In the genomic region with DNA sequence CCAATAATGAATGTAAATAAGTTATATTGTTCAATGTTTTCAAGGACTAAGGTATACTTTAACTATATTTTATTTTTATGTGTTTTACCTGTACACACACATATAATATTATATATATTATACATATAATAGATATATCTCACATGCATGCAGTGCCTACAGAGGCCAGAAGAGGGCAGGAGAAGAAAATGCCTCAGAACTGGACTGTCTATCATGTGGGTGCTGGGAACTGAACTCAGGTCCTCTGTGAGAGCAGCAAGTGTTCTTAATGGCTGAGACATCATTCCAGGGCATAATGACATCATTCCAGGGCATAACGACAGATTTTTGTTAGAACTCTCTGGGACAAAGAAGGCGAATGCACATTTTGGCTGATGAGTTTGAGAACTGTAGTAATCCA, we compare ENCODE assay signal across 16 mouse cellular contexts. TPM values are rescaled to one million over a fixed set of nuclear protein-coding genes. Genes with fewer than 3 reads are reported as not detected.
DNase-seq lines count a peak whose midpoint lies in the region; ATAC-seq and TF ChIP-seq lines count a peak whose summit lies in the region.
"Had no signal": no experiment of that assay in that cellular context is flagged by ENCODE, and none has a peak within 500 bp of the region (broad histone marks: within the 10 kb centered on the region; RNA-seq: fewer than 3 reads in every experiment).

No protein-coding gene starts in this region.

- intact Hi-C loops in gastrocnemius, adult 2 months (cut with DNase I) = loop anchor here (5.0 kb wide), 1 partner anchor 90 kb away; no protein-coding TSS in a partner anchor
- intact Hi-C loops in left cerebral cortex, adult 2 months (cut with DNase I) = no loop called here
- intact Hi-C loops in left cerebral cortex, postnatal 25 days (cut with DNase I) = loop anchor here (5.0 kb wide), 2 partner anchors 45 to 75 kb away; a partner anchor contains a TSS

- no peak overlapping the region for H3K4me3 ChIP-seq in gastrocnemius, adult 2 months
- no peak overlapping the region for H3K4me3 ChIP-seq in left cerebral cortex, adult 2 months
- peak overlapping the region; percentile 96; the same call in 1 of the 2 replicates for H3K4me3 ChIP-seq in neural tube, embryonic 13.5 days
- H3K4me3 ChIP-seq: erythroblast, embryonic 14.5 days; stomach, embryonic 15.5 days had no signal

- no peak for DNase-seq in gastrocnemius, adult 2 months
- DNase-seq in gastrocnemius, postnatal 4 days (ENCODE audit: low spot score in 2 of 2) = no peak
- DNase-seq in left cerebral cortex, adult 2 months (ENCODE audit: extremely low spot score in 1 of 2, low spot score in 2 of 2) = no peak
- no peak for DNase-seq in left cerebral cortex, postnatal 25 days (ENCODE audit: low spot score in 2 of 2)
- no peak for DNase-seq in neural tube, embryonic 10.5 days (ENCODE audit: extremely low spot score, low spot score)
- DNase-seq in layer of hippocampus, postnatal 25 days (ENCODE audit: extremely low spot score in 1 of 2, low spot score in 1 of 2) = no peak
- DNase-seq: cerebellum, adult 18-20 months; kidney, postnatal 14 days; lung, adult 2 months; retina, postnatal 1 day; thymus, postnatal 4 days had no signal

- H3K4me1 ChIP-seq in neural tube, embryonic 13.5 days (replicated peaks) = peaks cover 64% of the 10 kb centered on the region

- H3K9me3 ChIP-seq in neural tube, embryonic 13.5 days = no peaks in the 10 kb centered on the region
- H3K9me3 ChIP-seq: neural tube, embryonic 15.5 days; stomach, embryonic 15.5 days had no signal

- H3K27me3 ChIP-seq in neural tube, embryonic 13.5 days = no peaks in the 10 kb centered on the region
- H3K27me3 ChIP-seq: neural tube, embryonic 15.5 days; stomach, embryonic 15.5 days had no signal

- H3K9ac ChIP-seq in neural tube, embryonic 13.5 days = no peak overlapping the region
- H3K9ac ChIP-seq: stomach, embryonic 15.5 days had no signal

- ATAC-seq in neural tube, embryonic 13.5 days (ENCODE audit: low read depth) = no peak
- ATAC-seq: inflammation-experienced regulatory T-cells, adult 6 months had no signal

- 0 out of 2 replicates have a peak overlapping the region, but pooled peaks have one; percentile 1 for H3K4me2 ChIP-seq in neural tube, embryonic 13.5 days
- H3K4me2 ChIP-seq: stomach, embryonic 15.5 days had no signal

- 95% methylated on average over 2 of the region's 2 CpGs for WGBS in neural tube, embryonic 13.5 days

- peaks cover 3% of the 10 kb centered on the region; the same call in 1 of the 2 replicates for H3K36me3 ChIP-seq in neural tube, embryonic 13.5 days
- H3K36me3 ChIP-seq: neural tube, embryonic 15.5 days; stomach, embryonic 15.5 days had no signal

- TF ChIP-seq CTCF in gastrocnemius, adult 2 months (IDR thresholded peaks at IDR 0.05) = peak; percentile 39
- peak; percentile 49 for TF ChIP-seq CTCF in left cerebral cortex, adult 2 months (IDR thresholded peaks at IDR 0.05)

- no peak overlapping the region for H3K27ac ChIP-seq in gastrocnemius, adult 2 months
- H3K27ac ChIP-seq in left cerebral cortex, adult 2 months = no peak overlapping the region
- H3K27ac ChIP-seq in neural tube, embryonic 13.5 days (replicated peaks) = no peak overlapping the region
- H3K27ac ChIP-seq: neural tube, embryonic 15.5 days; stomach, embryonic 15.5 days had no signal

RNA-seq across cellular contexts. Expression of a gene that starts 2.6 kb away (rescaled TPM):
- under 1 TPM; 0.38 to 0.98 TPM for total RNA-seq in gastrocnemius, adult 2 months (2021)
- total RNA-seq in gastrocnemius, postnatal 4 days (2021) = 1 to 10 TPM; 6.3 to 7.8 TPM
- 100 to 1,000 TPM; 113 to 119 TPM for total RNA-seq in left cerebral cortex, adult 2 months (2021)
- 100 to 1,000 TPM; 118 to 124 TPM for total RNA-seq in left cerebral cortex, postnatal 25 days (2021)
- polyA plus RNA-seq in neural tube, embryonic 13.5 days (2015; fragmentation: Nextera tagmentation; extraction: Ambion mirVana) = 315 and 322 TPM in 2 replicates
- total RNA-seq in layer of hippocampus, postnatal 25 days (2021) = 100 to 1,000 TPM; 130 to 137 TPM
- polyA plus RNA-seq: inflammation-experienced regulatory T-cells, adult 6 months had no signal

RNA-seq across cellular contexts. Expression of a gene that starts 47.8 kb away (rescaled TPM):
- total RNA-seq in gastrocnemius, adult 2 months (2021) = 10 to 100 TPM; 13.9 to 20.1 TPM
- total RNA-seq in gastrocnemius, postnatal 4 days (2021) = 10 to 100 TPM; 27.1 to 28.3 TPM
- 10 to 100 TPM; 21.9 to 22.4 TPM for total RNA-seq in left cerebral cortex, adult 2 months (2021)
- 10 to 100 TPM; 25.3 to 26.5 TPM for total RNA-seq in left cerebral cortex, postnatal 25 days (2021)
- polyA plus RNA-seq in neural tube, embryonic 13.5 days (2015; fragmentation: Nextera tagmentation; extraction: Ambion mirVana) = 36.2 and 43.9 TPM in 2 replicates
- total RNA-seq in layer of hippocampus, postnatal 25 days (2021) = 10 to 100 TPM; 19.8 to 21.7 TPM
- polyA plus RNA-seq: erythroblast, embryonic 14.5 days; inflammation-experienced regulatory T-cells, adult 6 months had no signal

Comparison
In these comparisons a context has a peak if more than half of its experiments do, and no peak if none do; other contexts are left out.
1. RNA of a gene that starts 2.6 kb away (total RNA-seq): 130 to 137 TPM in layer of hippocampus, postnatal 25 days, 118 to 124 TPM in left cerebral cortex, postnatal 25 days and 113 to 119 TPM in left cerebral cortex, adult 2 months; 6.3 to 7.8 TPM in gastrocnemius, postnatal 4 days and 0.38 to 0.98 TPM in gastrocnemius, adult 2 months; every median in the first group is over 10 times any median in the second.